Mouse (Mus musculus) gonadal fat pad, adult 2 months (tissue): Measurements from ENCODE around the gene Nub1. TPM values are rescaled to one million over a fixed set of nuclear protein-coding genes. Genes with fewer than 3 reads are reported as not detected.

ENCODE experiments used
- DNase-seq: peaks from one replicate; pipeline ENCODE4 v3.0.0-alpha.2; 2012; ENCODE audit warnings: low read depth
- polyA plus RNA-seq: library from polyadenylated mRNA; depleted of rRNA; stranded (reverse); fragments of >200 nt; gene quantifications from 2 replicates; pipeline ENCODE4 v1.2.3, GENCODE M21; 2012; rRNA removed

The Nub1 gene
- polyA plus RNA-seq, 1 experiment, result 51.0 TPM

GRCm38 (mm10) chr5:24741172-24741885 is 56.0 kb downstream of the Nub1 start:
- DNase-seq, result no peak

- DNase-seq, result no peak
Measured at GRCm38 (mm10) chr5:24743956-24744355, 58.6 kb downstream of the Nub1 start.

DNA sequence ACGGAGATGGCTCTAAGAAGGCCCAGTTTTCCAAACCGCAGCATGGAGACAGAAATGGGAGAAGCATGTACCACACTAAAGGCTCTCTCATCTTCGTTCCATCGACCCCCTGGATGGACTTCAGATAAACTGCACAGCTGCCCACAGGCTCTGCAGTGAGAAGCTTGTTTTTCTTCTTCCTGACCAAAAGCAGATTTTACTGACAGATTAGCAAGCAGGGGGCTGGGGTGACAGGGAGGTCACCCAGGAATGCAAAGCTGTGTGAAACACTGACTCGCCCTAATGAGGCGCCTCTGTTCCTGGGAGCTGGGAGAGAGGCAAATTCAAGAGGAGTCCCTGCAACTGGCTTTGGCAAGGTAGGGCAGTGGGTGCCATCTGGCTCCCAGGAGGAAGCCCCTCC is 62.2 kb downstream of the Nub1 start:
- DNase-seq, result no peak

DNA sequence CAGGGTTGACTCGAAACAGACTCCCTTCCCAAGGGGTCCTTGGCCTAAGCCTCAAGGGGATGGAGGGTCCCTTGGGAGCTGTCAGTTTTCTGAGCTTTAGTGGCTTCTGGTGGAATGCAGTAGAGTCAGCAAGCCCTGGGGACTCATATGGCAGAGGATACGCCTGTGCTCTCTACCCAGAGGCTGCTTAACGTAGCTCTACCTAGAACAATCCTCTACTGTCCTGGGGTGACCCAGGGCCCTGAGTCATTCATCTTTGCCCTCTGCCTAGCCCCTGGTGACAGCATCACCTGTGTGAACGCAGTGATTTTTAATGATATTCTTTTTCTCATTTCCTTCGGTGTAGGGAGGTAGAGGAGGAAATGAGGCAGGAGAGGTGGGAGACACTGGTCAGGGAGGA is 64.4 kb downstream of the Nub1 start:
- no peak for DNase-seq

GRCm38 (mm10) chr5:24750321-24751304 is 65.3 kb downstream of the Nub1 start:
- no peak for DNase-seq

DNA sequence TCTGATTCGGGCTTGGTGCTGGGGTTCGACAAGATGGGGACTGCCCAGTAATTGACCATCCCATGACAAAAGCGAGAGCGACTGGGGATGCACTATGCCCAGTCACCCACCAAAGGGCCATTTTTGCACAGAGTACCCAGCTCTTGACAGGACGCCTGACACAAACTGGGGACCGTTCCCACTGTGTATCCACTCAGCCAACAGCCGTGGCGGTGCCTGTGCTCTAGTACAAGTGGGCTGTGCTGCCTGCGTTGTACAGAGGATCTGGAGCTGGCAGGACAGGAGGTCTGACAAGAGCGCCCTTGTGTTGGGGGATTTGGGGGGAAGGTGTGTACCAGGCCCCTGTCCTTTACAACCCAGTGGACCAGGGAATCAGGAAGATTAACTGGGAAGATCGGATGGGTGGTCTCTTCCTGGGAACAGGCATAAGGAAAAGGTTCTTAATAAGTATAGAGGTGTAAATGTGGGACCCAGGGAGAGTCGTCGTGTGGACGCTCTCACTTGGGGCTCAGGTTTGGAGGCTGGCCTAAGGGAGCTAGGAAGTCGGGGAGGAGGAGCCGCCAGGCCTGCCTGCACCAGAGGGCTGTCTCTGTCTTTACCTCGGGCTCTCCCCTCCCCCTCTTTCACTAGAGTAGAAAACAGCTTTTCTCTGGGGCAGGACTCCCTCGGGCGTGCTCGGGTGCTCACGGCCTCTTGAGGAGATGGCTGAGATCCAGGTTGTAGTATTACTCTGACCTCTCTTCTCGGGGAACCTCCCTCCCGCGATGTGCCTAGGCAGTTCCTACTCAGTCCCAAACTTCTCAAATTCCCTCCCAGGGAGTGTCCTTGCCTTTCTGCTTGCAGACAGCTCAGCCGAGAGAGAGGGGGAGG is 66.2 kb downstream of the Nub1 start:
- no peak for DNase-seq

GRCm38 (mm10) chr5:24752175-24752498 is 66.8 kb downstream of the Nub1 start:
- no peak for DNase-seq

DNA sequence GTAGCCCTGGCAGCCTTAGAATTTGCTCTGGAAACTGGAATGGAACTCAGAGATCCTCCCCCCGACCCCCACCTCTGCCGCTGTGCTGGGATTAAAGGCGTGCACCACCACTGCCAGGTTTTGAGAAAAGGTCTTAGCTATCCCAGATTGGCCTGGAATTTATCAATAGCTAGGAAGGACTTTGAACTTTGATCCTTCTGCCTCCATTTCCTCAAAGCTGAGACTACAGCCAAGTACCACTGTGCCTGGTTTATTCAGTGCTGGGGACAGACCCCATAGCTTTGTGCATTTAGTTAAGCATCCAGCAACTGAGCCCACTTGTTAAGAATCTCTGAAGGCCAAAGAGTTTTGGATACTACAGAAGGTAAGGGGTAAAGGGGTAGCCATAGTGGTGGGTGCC is 71.6 kb downstream of the Nub1 start:
- no peak for DNase-seq

DNA sequence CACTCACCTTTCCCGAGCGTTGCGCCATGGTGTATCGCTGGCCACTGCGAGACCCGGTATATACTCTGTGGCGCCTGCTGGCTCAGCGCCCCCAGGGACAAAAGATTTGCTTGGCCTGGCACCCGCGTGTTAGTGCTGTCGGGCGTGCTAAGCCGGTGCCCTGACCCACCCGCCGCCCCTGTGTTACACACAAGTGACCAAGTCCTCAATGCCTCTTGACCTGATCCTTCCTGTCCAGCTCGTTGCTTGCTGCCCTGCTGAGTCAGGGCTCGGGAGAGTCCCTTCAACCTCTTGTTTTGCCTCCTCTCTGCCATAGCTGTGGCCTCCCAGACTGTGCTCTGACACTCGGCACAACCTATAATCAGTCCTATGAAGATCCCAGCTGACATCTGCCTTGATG is 72.5 kb downstream of the Nub1 start, which contains the start of gene Crygn:
Crygn (minus strand) TSS at position 193 of the 400 bp plus-strand sequence.
- no peak for DNase-seq

Other genes with a start within 250 kb of the Nub1 start
- 147 and 182 TPM in 2 replicates for gene Fastk, start 240.2 kb upstream of the Nub1 start, polyA plus RNA-seq
- 32.8 and 39.3 TPM in 2 replicates for gene Tmub1, start 237.7 kb upstream of the Nub1 start, polyA plus RNA-seq
- gene Agap3, start 233.4 kb upstream of the Nub1 start, polyA plus RNA-seq, result 52.6 and 60.0 TPM in 2 replicates
- gene Gbx1, start 158.3 kb upstream of the Nub1 start, polyA plus RNA-seq, result 0.03 TPM in 1 of 2 replicates, not detected in the other
- 1.4 and 1.6 TPM in 2 replicates for gene Asb10, start 144.6 kb upstream of the Nub1 start, polyA plus RNA-seq
- gene 4931409K22Rik, start 128.7 kb upstream of the Nub1 start, polyA plus RNA-seq, result 0.05 and 0.13 TPM in 2 replicates
- gene Abcf2, start 108.1 kb upstream of the Nub1 start, polyA plus RNA-seq, result 39.8 and 50.0 TPM in 2 replicates
- 57.2 and 62.9 TPM in 2 replicates for gene Chpf2, start 98.8 kb upstream of the Nub1 start, polyA plus RNA-seq
- 239 and 247 TPM in 2 replicates for gene Smarcd3, start 61.1 kb upstream of the Nub1 start, polyA plus RNA-seq
- 1.2 and 2.0 TPM in 2 replicates for gene Wdr86, start 45.2 kb downstream of the Nub1 start, polyA plus RNA-seq
- gene Crygn, start 72.5 kb downstream of the Nub1 start, polyA plus RNA-seq, result 0.97 and 1.7 TPM in 2 replicates
- gene Rheb, start 157.1 kb downstream of the Nub1 start, polyA plus RNA-seq, result 31.9 and 37.4 TPM in 2 replicates